Mouse (Mus musculus) testis, adult 2 months (tissue): Measurements from ENCODE around the gene 1700030K09Rik.

Source experiments
- CTCF ChIP-seq: fragments of 200-500 bp; IDR thresholded peaks from 2 replicates; pipeline ENCODE4 v1.5.1; 2012; ENCODE audit warnings: low read depth, mild to moderate bottlenecking, inconsistent platforms, low read length, moderate library complexity; ENCODE audit not compliant: control insufficient read depth, insufficient read depth, insufficient replicate concordance
- POLR2A ChIP-seq: fragments of 200-500 bp; IDR thresholded peaks from 2 replicates; pipeline ENCODE4 v1.6.1; 2012; ENCODE audit warnings: low read depth, mild to moderate bottlenecking, inconsistent platforms, low read length, moderate library complexity; ENCODE audit not compliant: control insufficient read depth

DNA sequence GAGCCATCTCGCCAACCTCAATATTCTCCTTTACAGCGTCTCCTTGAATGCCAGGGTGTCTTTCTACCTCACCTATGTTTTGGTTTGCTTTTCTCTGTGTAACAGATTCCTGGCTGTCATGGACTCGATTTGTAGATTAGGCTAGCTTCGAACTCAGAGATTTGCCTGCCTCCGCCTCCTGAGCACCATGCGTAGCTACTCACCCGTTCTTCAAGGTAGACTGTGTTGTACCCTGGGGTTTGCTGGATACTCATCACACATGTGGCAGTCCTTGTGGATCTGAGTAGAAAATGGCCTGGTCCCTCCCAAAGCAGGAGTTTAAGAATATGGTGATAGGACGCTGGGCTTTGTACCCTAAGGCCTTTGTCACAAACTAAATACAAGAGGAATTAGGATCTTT, 49.7 kb downstream of the 1700030K09Rik start:
- TF ChIP-seq POLR2A (no peak), CTCF (no peak)
